Mouse (Mus musculus): Measurements from ENCODE around the gene Scel.

- no peak for TF ChIP-seq POLR2A (IDR thresholded peaks at IDR 0.05; ENCODE audit: insufficient read depth, low read depth, low read length)
- no peak for TF ChIP-seq CTCF (IDR thresholded peaks at IDR 0.05; ENCODE audit: insufficient read depth, low read depth, low read length)
Measured at GRCm38 (mm10) chr14:103481514-103481913, 31.6 kb upstream of the Scel start.

Measured in olfactory bulb, adult 2 months (tissue).